Mouse (Mus musculus) ES-E14 (cell line): ENCODE results near the gene Rpl9-ps6.

ENCODE experiments used
- CHD2 ChIP-seq: IDR thresholded peaks from 2 replicates; pipeline ENCODE4 v1.6.1; 2014; ENCODE audit warnings: mild to moderate bottlenecking, low read depth, low read length, inconsistent platforms
- MAFK ChIP-seq: IDR thresholded peaks from 2 replicates; pipeline ENCODE4 v1.6.1; 2014; ENCODE audit warnings: mild to moderate bottlenecking, low read depth, low read length, inconsistent platforms; ENCODE audit not compliant: insufficient read depth
- ZNF384 ChIP-seq: IDR thresholded peaks from 2 replicates; pipeline ENCODE4 v1.6.1; 2012; ENCODE audit warnings: low read depth, low read length, inconsistent platforms

DNA sequence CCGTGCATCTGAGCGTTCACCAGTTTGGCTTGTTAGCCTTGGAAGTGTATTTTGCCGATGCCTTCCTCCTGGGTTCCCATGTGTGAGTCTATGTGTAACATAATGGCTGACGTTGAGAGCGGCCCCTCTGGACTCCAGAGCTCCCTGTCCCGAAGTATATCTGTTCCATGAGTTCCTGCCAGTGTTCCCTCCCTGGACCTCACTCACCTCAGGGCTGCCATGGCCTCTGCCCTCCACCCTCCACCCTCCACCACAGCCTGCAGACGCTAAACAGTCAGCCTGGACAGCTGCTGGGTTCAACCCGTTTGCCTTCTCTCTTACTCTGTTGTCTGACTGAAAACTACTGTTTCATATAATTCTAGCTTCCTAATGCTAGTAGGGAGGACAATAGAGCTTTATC lies 39.7 kb upstream of the Rpl9-ps6 start:
- no peak for TF ChIP-seq CHD2
- TF ChIP-seq MAFK: no peak
- no peak for TF ChIP-seq ZNF384
